Mouse (Mus musculus): Measurements from ENCODE around the gene Tmem176b.

GRCm38 (mm10) chr6:48864181-48864580 is 22.9 kb upstream of the Tmem176b start:
- TF ChIP-seq CTCF (IDR thresholded peaks at IDR 0.05; ENCODE audit: borderline replicate concordance, extremely low read depth, insufficient read depth, insufficient read length) = no peak
- no peak for TF ChIP-seq POLR2A (IDR thresholded peaks at IDR 0.05; ENCODE audit: borderline replicate concordance, extremely low read depth, insufficient read depth, insufficient read length, poor library complexity, severe bottlenecking)

Data from brain, embryonic 14.5 days (tissue).